Mouse (Mus musculus): ENCODE data around the gene Tial1.

- TF ChIP-seq CTCF (IDR thresholded peaks at IDR 0.05; ENCODE audit: low read depth, low read length) = no peak
- no peak for TF ChIP-seq POLR2A (IDR thresholded peaks at IDR 0.05; ENCODE audit: extremely low read depth, insufficient read depth, low read length)
Measured at GRCm38 (mm10) chr7:128488986-128489385, 27.5 kb upstream of the Tial1 start.

All from liver, adult 2 months (tissue).